Mouse (Mus musculus) lung, postnatal 0 days (tissue): ENCODE measurements around the gene Fbln2.

Experiments used
- CTCF ChIP-seq: IDR thresholded peaks from 2 replicates; pipeline ENCODE4 v1.5.1; 2016; ENCODE audit warnings: antibody characterized with exemption, mild to moderate bottlenecking
- EP300 ChIP-seq: IDR thresholded peaks from 2 replicates; pipeline ENCODE4 v1.6.1; 2016; ENCODE audit warnings: antibody characterized with exemption, mild to moderate bottlenecking, control low read depth

DNA sequence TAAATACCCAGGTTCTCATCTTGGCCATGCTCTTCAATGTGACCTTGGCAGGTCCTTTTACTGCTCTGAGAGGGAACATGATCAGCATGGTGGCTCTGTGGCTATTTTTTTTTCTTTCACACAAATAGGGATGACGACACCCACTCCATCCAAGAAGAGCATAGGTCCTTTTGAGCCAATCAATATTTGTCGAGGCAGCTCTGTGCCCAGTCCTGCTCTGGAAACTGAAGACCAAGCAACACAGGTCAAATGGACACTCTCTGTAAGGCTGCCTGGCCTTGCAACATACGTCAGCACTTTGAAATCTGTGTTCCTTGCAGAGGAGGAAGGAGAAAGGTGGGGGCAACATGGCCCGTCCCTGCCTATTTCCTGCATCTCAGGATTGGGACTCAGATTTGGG lies 83.2 kb downstream of the Fbln2 start:
- no peak for TF ChIP-seq CTCF
- TF ChIP-seq EP300: no peak
